Mouse (Mus musculus): ENCODE measurements around the gene Lrp1. TPM values are rescaled to one million over a fixed set of nuclear protein-coding genes. Genes with fewer than 3 reads are reported as not detected.
A peak's percentile ranks its signal among the peaks of the same experiment; 100 is the strongest.

Lrp1 gene
- polyA plus RNA-seq, 2 experiments, result 146 to 261 TPM

DNA sequence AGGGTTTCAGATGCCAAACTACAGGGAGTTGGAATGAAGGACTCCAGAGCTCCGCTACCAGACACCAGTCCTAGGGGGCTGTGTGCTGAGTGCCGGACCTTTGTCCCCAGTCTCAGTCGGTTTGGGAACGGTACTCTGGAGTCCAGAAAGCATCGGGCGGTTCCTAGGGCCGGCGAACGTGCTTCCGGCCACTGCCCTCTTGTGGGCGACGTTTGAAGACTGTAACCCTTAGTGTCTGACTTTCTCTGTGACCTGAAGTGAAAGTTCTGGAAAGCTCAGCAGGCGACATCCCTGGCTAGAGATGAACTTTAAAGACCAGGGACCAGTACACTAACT lies 1.1 kb upstream of the Lrp1 start:
- no peak for DNase-seq (ENCODE audit: low spot score)
- Histone ChIP-seq H3K4me3 (replicated peaks; ENCODE audit: low read length) (peak overlapping the region; percentile 89), H3K4me2 (replicated peaks; ENCODE audit: low read depth, low read length, severe bottlenecking) (peak overlapping the region; percentile 90), H3K9ac (ENCODE audit: low read depth, low read length, severe bottlenecking) (peak overlapping the region; percentile 77), H3K4me1 (ENCODE audit: control insufficient read depth, insufficient read depth, low read length) (peaks cover 25% of the 10 kb centered on the region), H3K27ac (replicated peaks; ENCODE audit: low read depth, low read length) (peak overlapping the region; percentile 94), H3K27me3 (ENCODE audit: control insufficient read depth, insufficient read depth, low read length) (no peaks in the 10 kb centered on the region), H3K36me3 (ENCODE audit: control insufficient read depth, insufficient read depth, low read length) (peaks cover 3% of the 10 kb centered on the region; the same call in 1 of the 2 replicates), H3K9me3 (ENCODE audit: control insufficient read depth, low read length) (peaks cover 10% of the 10 kb centered on the region)
- ATAC-seq (ENCODE audit: low FRiP score, low read depth), result 0 out of 2 replicates have a peak, but pooled peaks have one; percentile 6
- WGBS, result 2% methylated on average over 13 of the region's 13 CpGs
- no peak for TF ChIP-seq POLR2A (IDR thresholded peaks at IDR 0.05; ENCODE audit: borderline replicate concordance, extremely low read depth, insufficient read depth, insufficient read length)

DNA sequence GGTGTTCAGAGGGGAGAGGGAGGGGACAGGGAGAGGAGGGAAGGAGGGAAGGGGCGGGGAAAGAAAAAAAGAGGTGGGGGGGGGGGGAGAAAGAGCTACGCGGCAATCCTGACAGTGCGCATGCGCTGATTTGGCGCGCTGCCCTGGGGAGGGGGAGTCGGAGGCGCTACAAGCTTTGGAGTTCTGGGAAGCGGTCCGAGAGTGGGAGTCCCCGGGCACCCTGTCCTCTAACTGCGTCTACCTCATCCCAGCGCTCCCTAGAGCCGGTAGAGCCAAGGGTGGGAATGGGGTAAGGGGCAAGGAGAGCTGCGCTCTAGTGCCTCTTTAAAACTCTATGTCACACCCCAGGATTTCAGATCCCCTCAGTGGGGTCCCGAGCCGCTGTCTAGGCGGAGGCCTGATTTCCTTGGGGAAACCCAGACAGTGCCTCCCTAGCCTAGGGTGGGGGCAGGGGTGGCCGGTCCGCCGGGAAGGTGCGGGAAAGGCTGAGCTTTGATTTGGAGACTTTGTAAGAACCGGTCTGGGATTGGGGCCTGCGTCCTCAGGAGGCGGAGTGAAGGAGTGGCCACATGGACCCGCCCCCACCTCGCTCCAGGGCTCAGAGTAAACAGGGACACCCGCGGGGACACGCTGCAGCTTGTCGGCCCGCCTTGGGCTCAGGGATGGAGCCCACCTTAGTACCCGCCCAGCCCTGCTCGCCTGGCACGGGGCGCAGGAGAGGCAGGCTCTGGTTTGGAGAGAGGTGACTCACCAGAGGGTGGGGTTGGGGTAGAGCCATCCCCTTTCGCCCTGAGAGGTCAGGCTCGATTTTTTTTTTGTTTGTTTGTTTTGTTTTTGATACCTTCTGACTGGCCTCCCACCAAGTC lies 476 bp upstream of the Lrp1 start:
- H3K4me1 ChIP-seq (ENCODE audit: control insufficient read depth, insufficient read depth, low read length), result peaks cover 31% of the 10 kb centered on the region
- peak; percentile 45; the same call in 1 of the 2 replicates for TF ChIP-seq POLR2A (IDR thresholded peaks at IDR 0.05; ENCODE audit: borderline replicate concordance, extremely low read depth, insufficient read depth, insufficient read length)
- H3K9me3 ChIP-seq (ENCODE audit: control insufficient read depth, low read length), result peaks cover 6% of the 10 kb centered on the region
- H3K4me2 ChIP-seq (replicated peaks; ENCODE audit: low read depth, low read length, severe bottlenecking), result peak overlapping the region; percentile 90
- no peaks in the 10 kb centered on the region for H3K27me3 ChIP-seq (ENCODE audit: control insufficient read depth, insufficient read depth, low read length)
- H3K9ac ChIP-seq (ENCODE audit: low read depth, low read length, severe bottlenecking), result peak overlapping the region; percentile 84
- H3K4me3 ChIP-seq (replicated peaks; ENCODE audit: low read length), result peak overlapping the region; percentile 89
- under 1% methylated on average over 35 of the region's 39 CpGs for WGBS
- H3K36me3 ChIP-seq (ENCODE audit: control insufficient read depth, insufficient read depth, low read length), result peaks cover 4% of the 10 kb centered on the region; the same call in 1 of the 2 replicates
- peak overlapping the region; percentile 94 for H3K27ac ChIP-seq (replicated peaks; ENCODE audit: low read depth, low read length)
- DNase-seq (ENCODE audit: low spot score) (peak; percentile 91), ATAC-seq (ENCODE audit: low FRiP score, low read depth) (peak; percentile 86)

DNA sequence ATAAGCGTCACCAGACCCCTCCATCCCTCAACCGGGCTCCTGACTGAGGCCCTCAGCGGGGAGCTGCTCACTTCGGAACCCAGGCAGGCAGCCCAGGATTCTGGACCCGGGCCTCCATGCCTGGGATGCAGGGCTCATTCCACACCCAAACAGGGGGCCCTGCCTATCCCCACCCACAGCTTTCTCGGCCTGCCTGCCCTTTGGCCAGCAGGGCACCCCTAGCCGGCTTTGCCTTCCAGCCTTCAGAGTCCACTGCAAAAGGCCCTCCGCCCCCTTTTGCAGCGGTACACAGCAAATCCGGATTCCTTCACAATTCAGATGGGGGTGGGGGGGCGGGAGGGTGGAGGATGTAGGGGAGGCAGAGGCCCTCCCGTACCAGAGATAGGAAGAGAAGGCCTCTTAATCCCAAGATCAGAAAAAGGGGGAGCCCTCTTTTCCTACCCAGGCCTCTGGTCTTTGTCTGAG lies 975 bp downstream of the Lrp1 start:
- Histone ChIP-seq H3K9me3 (ENCODE audit: control insufficient read depth, low read length) (no peaks in the 10 kb centered on the region), H3K4me3 (replicated peaks; ENCODE audit: low read length) (peak overlapping the region; percentile 89), H3K4me2 (replicated peaks; ENCODE audit: low read depth, low read length, severe bottlenecking) (peak overlapping the region; percentile 90), H3K27ac (replicated peaks; ENCODE audit: low read depth, low read length) (peak overlapping the region; percentile 87), H3K36me3 (ENCODE audit: control insufficient read depth, insufficient read depth, low read length) (peaks cover 4% of the 10 kb centered on the region; the same call in 1 of the 2 replicates), H3K4me1 (ENCODE audit: control insufficient read depth, insufficient read depth, low read length) (peaks cover 46% of the 10 kb centered on the region), H3K9ac (ENCODE audit: low read depth, low read length, severe bottlenecking) (peak overlapping the region; percentile 84), H3K27me3 (ENCODE audit: control insufficient read depth, insufficient read depth, low read length) (no peaks in the 10 kb centered on the region)
- TF ChIP-seq POLR2A (IDR thresholded peaks at IDR 0.05; ENCODE audit: borderline replicate concordance, extremely low read depth, insufficient read depth, insufficient read length), result no peak
- no peak for DNase-seq (ENCODE audit: low spot score)
- WGBS, result 6% methylated on average over 12 of the region's 12 CpGs
- no peak for ATAC-seq (ENCODE audit: low FRiP score, low read depth)

- H3K4me2 ChIP-seq (replicated peaks; ENCODE audit: low read depth, low read length, severe bottlenecking), result peak overlapping the region; percentile 90
- H3K9me3 ChIP-seq (ENCODE audit: control insufficient read depth, low read length), result no peaks in the 10 kb centered on the region
- H3K4me1 ChIP-seq (ENCODE audit: control insufficient read depth, insufficient read depth, low read length), result peaks cover 53% of the 10 kb centered on the region
- H3K4me3 ChIP-seq (replicated peaks; ENCODE audit: low read length), result peak overlapping the region; percentile 89
- no peak for TF ChIP-seq POLR2A (IDR thresholded peaks at IDR 0.05; ENCODE audit: borderline replicate concordance, extremely low read depth, insufficient read depth, insufficient read length)
- peak overlapping the region; percentile 87; the same call in 1 of the 2 replicates for H3K27ac ChIP-seq (replicated peaks; ENCODE audit: low read depth, low read length)
- ATAC-seq (ENCODE audit: low FRiP score, low read depth), result no peak
- peaks cover 4% of the 10 kb centered on the region; the same call in 1 of the 2 replicates for H3K36me3 ChIP-seq (ENCODE audit: control insufficient read depth, insufficient read depth, low read length)
- H3K9ac ChIP-seq (ENCODE audit: low read depth, low read length, severe bottlenecking), result peak overlapping the region; percentile 84
- no peak for DNase-seq (ENCODE audit: low spot score)
- 22% methylated on average over 8 of the region's 8 CpGs for WGBS
- H3K27me3 ChIP-seq (ENCODE audit: control insufficient read depth, insufficient read depth, low read length), result no peaks in the 10 kb centered on the region
Observed at GRCm38 (mm10) chr10:127619119-127619721, 1.7 kb downstream of the Lrp1 start.

DNA sequence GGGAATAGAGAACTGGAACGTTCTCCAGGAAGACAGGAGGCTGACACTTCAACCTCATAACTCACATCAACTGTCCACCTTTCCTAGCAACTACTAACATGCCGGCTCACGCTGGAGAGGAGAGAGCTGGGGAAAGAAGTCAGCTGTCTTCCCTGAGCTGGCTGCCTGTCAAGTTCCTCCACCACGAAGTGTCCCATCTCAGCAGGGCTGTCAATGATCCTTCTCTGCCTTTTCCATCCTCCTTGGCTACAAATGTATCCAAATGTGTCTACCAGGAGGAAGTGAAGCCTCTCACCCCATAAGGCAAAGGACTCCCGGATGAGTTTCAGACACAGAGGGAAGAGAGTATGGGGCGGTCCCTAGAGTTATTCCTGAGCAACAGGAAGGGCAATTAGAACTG lies 2.8 kb downstream of the Lrp1 start:
- Histone ChIP-seq H3K4me1 (ENCODE audit: control insufficient read depth, insufficient read depth, low read length) (peaks cover 63% of the 10 kb centered on the region), H3K4me3 (replicated peaks; ENCODE audit: low read length) (peak overlapping the region; percentile 89), H3K9me3 (ENCODE audit: control insufficient read depth, low read length) (no peaks in the 10 kb centered on the region), H3K27me3 (ENCODE audit: control insufficient read depth, insufficient read depth, low read length) (no peaks in the 10 kb centered on the region), H3K27ac (replicated peaks; ENCODE audit: low read depth, low read length) (no peak overlapping the region), H3K36me3 (ENCODE audit: control insufficient read depth, insufficient read depth, low read length) (peaks cover 9% of the 10 kb centered on the region), H3K9ac (ENCODE audit: low read depth, low read length, severe bottlenecking) (peak overlapping the region; percentile 3; the same call in 1 of the 2 replicates), H3K4me2 (replicated peaks; ENCODE audit: low read depth, low read length, severe bottlenecking) (peak overlapping the region; percentile 90)
- 22% methylated on average over 6 of the region's 6 CpGs for WGBS
- DNase-seq (ENCODE audit: low spot score), result no peak
- TF ChIP-seq POLR2A (IDR thresholded peaks at IDR 0.05; ENCODE audit: borderline replicate concordance, extremely low read depth, insufficient read depth, insufficient read length), result no peak
- no peak for ATAC-seq (ENCODE audit: low FRiP score, low read depth)
